Mouse (Mus musculus): ENCODE measurements around the gene Zfp784. TPM values are rescaled to one million over a fixed set of nuclear protein-coding genes. Genes with fewer than 3 reads are reported as not detected.

Gene Zfp784
- 1.9 TPM for polyA plus RNA-seq (2014; fragmentation: Illumina TruSeq; extraction: RNeasy Lipid Tissue Mini Kit (QIAGEN cat#74804); ENCODE audit: low read depth, low replicate concordance)

GRCm38 (mm10) chr7:5038109-5038732, at the start of gene Zfp784:
Gene Zfp784, minus strand, starts transcription at chr7:5038446.

GRCm38 (mm10) chr7:5080010-5080751, 41.9 kb upstream of the Zfp784 start, which contains the start of gene Epn1:
Gene Epn1, plus strand, starts transcription at chr7:5080235.

DNA sequence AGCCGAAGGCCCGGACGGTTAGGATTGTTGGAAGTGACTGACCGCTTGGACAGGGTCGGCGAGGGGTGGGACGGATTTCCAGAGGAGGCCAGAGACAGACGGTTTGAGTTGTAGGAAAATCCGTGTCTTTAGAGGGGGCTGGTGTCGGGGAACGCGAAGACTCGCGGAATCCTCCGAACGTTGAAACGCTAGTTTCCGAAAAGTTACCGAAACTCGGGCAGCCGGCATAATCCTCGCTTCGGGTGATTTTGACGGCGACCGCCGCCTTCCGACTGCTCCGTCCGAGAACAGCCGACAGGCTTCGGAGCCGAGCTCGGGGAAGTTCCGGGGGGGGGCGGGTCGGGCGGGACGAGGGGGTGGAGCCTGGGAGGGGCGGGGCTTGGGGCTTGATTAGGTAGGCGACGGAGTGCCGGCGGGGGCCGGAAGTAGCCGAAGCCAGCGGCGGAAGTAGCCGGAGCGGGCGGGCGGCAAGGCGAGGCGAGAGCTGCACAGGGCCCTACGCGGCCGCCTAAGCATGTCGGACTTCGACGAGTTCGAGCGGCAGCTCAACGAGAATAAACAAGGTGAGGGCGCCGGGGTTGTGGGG, 23.6 kb upstream of the Zfp784 start, which contains the start of gene U2af2:
TSS of gene U2af2 (plus strand) at position 370 of the 586 bp plus-strand sequence.

GRCm38 (mm10) chr7:5051193-5052192, 13.2 kb upstream of the Zfp784 start, which contains the start of gene Zfp580:
Gene Zfp580, plus strand, starts transcription at chr7:5051538.

DNA sequence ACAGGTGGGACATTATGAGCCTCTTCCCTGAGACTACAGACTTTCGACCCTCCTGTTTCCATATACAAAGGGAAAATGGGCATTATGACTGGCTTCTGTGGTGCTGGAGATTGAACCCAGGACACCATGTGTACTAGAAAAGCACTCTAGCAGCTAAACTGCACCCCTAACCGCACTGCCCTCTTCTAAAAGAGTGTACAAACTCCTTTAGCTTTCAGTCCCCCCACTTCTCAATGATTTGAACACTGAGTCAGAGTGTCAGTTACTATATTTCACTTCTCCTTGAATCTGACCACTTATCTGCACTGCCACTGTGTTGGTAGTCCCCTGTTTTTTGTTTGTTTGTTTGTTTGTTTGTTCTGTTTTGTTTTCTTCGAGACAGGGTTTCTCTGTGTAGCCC, 4.4 kb downstream of the Zfp784 start, which contains the start of gene 4632433K11Rik:
TSS of gene 4632433K11Rik (plus strand) at position 301 of the 400 bp plus-strand sequence.

GRCm38 (mm10) chr7:5020000-5020681, 18.1 kb downstream of the Zfp784 start, which contains the start of the genes Zfp865 and Ccdc106:
Gene Zfp865, plus strand, starts transcription at chr7:5020376.
Gene Ccdc106, plus strand, starts transcription at chr7:5020553.

DNA sequence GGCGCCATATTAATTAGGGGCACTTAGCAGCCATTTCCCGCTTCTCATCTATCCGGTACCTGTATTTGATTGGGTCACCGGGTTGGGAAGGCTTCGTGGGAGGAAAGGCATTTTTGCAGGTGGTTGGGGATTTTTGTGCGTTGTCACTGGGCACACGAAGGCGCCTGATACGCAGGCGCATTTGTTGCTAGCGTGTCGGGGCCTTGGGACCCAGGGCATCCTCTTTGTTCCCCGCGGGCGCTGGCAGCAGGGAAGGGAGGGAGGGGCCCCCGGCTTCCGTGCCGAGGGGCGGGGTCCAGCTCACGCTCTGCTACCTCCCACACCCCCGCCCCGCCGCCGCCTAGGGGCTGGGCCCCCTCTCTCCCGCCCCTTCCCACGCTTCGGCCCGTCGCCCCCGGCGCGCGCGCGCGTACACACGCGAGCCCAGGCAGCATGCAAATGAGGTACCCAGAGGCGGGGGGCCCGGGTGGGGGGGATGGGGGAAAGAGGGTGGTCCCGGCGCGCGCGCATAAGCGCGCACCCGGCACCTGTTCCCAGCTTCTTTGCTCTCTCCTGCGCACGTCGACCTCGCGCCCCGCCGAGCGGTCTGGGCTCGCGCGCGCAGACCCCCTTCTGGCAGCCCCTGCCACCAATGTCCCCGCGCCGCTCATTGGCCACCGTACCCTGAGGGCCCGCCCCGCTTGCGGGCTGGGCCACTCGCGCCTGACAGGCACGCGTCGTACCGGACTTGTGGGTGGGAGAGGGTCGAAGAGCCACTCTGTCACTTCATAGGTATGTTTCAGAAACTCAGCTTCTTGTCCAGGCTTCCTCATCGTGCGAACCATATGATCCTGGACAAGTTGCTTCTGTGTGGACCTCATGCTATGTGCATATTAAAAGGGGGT, 22.9 kb downstream of the Zfp784 start, which contains the start of gene Gm44973:
TSS of gene Gm44973 (plus strand) at position 379 of the 884 bp plus-strand sequence.

DNA sequence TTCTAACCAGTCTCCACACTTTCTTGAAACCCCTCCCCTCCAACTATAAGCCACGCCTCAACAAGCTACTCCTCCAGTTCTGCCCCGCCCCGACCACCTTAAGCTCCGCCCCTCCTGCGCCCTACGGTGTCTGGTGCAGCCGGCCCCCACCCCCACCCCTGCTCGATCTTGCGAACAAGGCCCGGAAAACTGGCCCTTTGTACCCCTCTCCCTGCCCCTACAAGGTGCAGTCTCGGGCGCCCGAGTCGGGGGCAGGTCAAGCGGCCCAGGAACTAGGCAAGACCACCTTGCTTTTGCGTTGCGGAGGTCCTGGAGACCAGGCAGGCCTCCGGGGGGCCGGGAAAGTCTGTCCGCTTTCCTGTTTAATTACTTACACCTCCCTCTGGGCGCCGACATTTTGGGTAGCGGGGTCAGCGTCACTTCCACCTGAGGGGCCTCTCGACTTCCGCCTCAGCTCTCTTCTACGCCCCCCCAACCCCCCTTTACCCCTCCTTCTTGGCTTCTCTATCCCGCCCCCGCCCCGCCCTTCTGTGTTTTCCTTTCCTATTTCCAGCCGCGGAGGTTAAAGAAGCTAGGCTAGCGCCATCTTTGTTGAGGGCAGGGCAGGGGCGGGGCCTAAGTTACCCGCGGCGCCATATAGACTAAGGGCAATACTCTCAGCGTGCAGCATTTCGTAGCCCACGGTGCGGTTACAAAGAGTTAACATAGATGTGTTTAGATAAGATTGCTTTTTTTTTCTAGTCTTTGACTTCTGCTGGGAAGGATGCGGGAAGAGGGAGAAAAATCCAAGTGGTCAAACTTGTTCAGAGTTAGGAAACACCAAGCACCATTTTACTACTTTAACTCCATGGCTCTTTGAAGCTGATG, 23.8 kb downstream of the Zfp784 start, which contains the start of the genes Zfp524 and Fiz1:
TSS of gene Zfp524 (plus strand) at position 165 of the 867 bp plus-strand sequence.
TSS of gene Fiz1 (minus strand) at position 447 of the 867 bp plus-strand sequence.

DNA sequence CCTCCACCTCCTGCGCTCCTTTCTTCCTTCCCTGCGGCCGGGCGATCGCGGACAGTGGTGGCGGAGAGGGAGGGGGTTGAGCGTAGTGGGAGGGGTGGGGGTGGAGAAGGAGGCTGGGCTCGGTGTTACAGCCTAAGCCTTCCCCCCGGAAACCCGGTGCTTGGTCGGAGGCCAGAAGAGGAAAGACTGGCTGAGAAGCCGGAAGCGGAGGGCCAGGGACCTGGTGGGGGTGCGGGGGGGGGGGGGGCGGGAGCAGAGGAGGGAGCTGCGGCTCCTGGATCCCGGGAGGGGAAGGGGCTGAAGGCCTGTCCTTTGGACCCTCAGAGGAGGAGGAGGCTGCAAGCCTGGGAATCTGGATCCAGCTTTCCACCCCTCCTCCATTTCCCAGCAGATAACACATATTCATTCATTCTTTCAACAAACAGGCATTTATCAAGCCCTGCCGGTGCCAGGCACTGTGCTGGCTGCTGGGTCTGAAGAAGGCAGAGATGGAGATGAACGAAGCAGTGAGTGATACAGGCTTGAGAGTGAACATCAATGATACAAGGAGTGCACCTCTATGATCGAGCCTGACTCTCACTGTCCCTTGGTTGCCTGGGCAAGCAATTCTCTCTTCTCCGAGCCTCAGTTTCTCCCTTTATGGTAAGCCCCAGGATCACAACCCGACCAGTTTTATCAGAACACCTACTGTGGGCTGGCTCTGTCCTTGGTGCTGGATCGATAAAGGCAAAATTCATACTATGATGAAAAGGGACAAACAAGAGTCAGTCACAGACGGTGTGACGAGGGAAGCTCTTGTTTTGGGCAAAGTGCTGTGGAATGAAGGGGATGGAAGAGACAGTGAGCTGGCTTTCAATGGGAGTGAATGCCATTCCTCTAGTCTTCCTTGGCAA, 42.0 kb downstream of the Zfp784 start, which contains the start of gene Zfp579:
TSS of gene Zfp579 (minus strand) at position 156 of the 893 bp plus-strand sequence.

Other genes starting within 250 kb of the Zfp784 start
- 1.1 TPM for gene Tmem238, start 248.8 kb downstream of the Zfp784 start, polyA plus RNA-seq (2014; fragmentation: Illumina TruSeq; extraction: RNeasy Lipid Tissue Mini Kit (QIAGEN cat#74804); ENCODE audit: low read depth, low replicate concordance)
- gene Rpl28, start 245.6 kb downstream of the Zfp784 start, polyA plus RNA-seq (2014; fragmentation: Illumina TruSeq; extraction: RNeasy Lipid Tissue Mini Kit (QIAGEN cat#74804); ENCODE audit: low read depth, low replicate concordance), result 18.8 TPM
- gene Ube2s, start 225.9 kb downstream of the Zfp784 start, polyA plus RNA-seq (2014; fragmentation: Illumina TruSeq; extraction: RNeasy Lipid Tissue Mini Kit (QIAGEN cat#74804); ENCODE audit: low read depth, low replicate concordance), result 4.7 TPM
- not detected for gene Shisa7, start 193.8 kb downstream of the Zfp784 start, polyA plus RNA-seq (2014; fragmentation: Illumina TruSeq; extraction: RNeasy Lipid Tissue Mini Kit (QIAGEN cat#74804); ENCODE audit: low read depth, low replicate concordance)
- 5.4 TPM for gene Isoc2b, start 168.2 kb downstream of the Zfp784 start, polyA plus RNA-seq (2014; fragmentation: Illumina TruSeq; extraction: RNeasy Lipid Tissue Mini Kit (QIAGEN cat#74804); ENCODE audit: low read depth, low replicate concordance)
- gene Isoc2a, start 161.3 kb downstream of the Zfp784 start, polyA plus RNA-seq (2014; fragmentation: Illumina TruSeq; extraction: RNeasy Lipid Tissue Mini Kit (QIAGEN cat#74804); ENCODE audit: low read depth, low replicate concordance), result 4.8 TPM
- gene Gm36210, start 131.9 kb downstream of the Zfp784 start, polyA plus RNA-seq (2014; fragmentation: Illumina TruSeq; extraction: RNeasy Lipid Tissue Mini Kit (QIAGEN cat#74804); ENCODE audit: low read depth, low replicate concordance), result not detected
- gene Zfp628, start 123.2 kb downstream of the Zfp784 start, polyA plus RNA-seq (2014; fragmentation: Illumina TruSeq; extraction: RNeasy Lipid Tissue Mini Kit (QIAGEN cat#74804); ENCODE audit: low read depth, low replicate concordance), result not detected
- not detected for gene Nat14, start 116.4 kb downstream of the Zfp784 start, polyA plus RNA-seq (2014; fragmentation: Illumina TruSeq; extraction: RNeasy Lipid Tissue Mini Kit (QIAGEN cat#74804); ENCODE audit: low read depth, low replicate concordance)
- not detected for gene Ssc5d, start 112.7 kb downstream of the Zfp784 start, polyA plus RNA-seq (2014; fragmentation: Illumina TruSeq; extraction: RNeasy Lipid Tissue Mini Kit (QIAGEN cat#74804); ENCODE audit: low read depth, low replicate concordance)
- not detected for gene Sbk2, start 74.0 kb downstream of the Zfp784 start, polyA plus RNA-seq (2014; fragmentation: Illumina TruSeq; extraction: RNeasy Lipid Tissue Mini Kit (QIAGEN cat#74804); ENCODE audit: low read depth, low replicate concordance)
- not detected for gene Sbk3, start 67.3 kb downstream of the Zfp784 start, polyA plus RNA-seq (2014; fragmentation: Illumina TruSeq; extraction: RNeasy Lipid Tissue Mini Kit (QIAGEN cat#74804); ENCODE audit: low read depth, low replicate concordance)
- gene Zfp579, start 42.3 kb downstream of the Zfp784 start, polyA plus RNA-seq (2014; fragmentation: Illumina TruSeq; extraction: RNeasy Lipid Tissue Mini Kit (QIAGEN cat#74804); ENCODE audit: low read depth, low replicate concordance), result 6.3 TPM
- 0.58 TPM for gene Zfp524, start 24.0 kb downstream of the Zfp784 start, polyA plus RNA-seq (2014; fragmentation: Illumina TruSeq; extraction: RNeasy Lipid Tissue Mini Kit (QIAGEN cat#74804); ENCODE audit: low read depth, low replicate concordance)
- 7.7 TPM for gene Fiz1, start 23.7 kb downstream of the Zfp784 start, polyA plus RNA-seq (2014; fragmentation: Illumina TruSeq; extraction: RNeasy Lipid Tissue Mini Kit (QIAGEN cat#74804); ENCODE audit: low read depth, low replicate concordance)
- not detected for gene Gm44973, start 22.9 kb downstream of the Zfp784 start, polyA plus RNA-seq (2014; fragmentation: Illumina TruSeq; extraction: RNeasy Lipid Tissue Mini Kit (QIAGEN cat#74804); ENCODE audit: low read depth, low replicate concordance)
- 2.7 TPM for gene Zfp865, start 18.1 kb downstream of the Zfp784 start, polyA plus RNA-seq (2014; fragmentation: Illumina TruSeq; extraction: RNeasy Lipid Tissue Mini Kit (QIAGEN cat#74804); ENCODE audit: low read depth, low replicate concordance)
- not detected for gene Ccdc106, start 17.9 kb downstream of the Zfp784 start, polyA plus RNA-seq (2014; fragmentation: Illumina TruSeq; extraction: RNeasy Lipid Tissue Mini Kit (QIAGEN cat#74804); ENCODE audit: low read depth, low replicate concordance)
- gene 4632433K11Rik, start 4.3 kb downstream of the Zfp784 start, polyA plus RNA-seq (2014; fragmentation: Illumina TruSeq; extraction: RNeasy Lipid Tissue Mini Kit (QIAGEN cat#74804); ENCODE audit: low read depth, low replicate concordance), result 0.85 TPM
- not detected for gene Zfp580, start 13.1 kb upstream of the Zfp784 start, polyA plus RNA-seq (2014; fragmentation: Illumina TruSeq; extraction: RNeasy Lipid Tissue Mini Kit (QIAGEN cat#74804); ENCODE audit: low read depth, low replicate concordance)
- 9.5 TPM for gene U2af2, start 23.7 kb upstream of the Zfp784 start, polyA plus RNA-seq (2014; fragmentation: Illumina TruSeq; extraction: RNeasy Lipid Tissue Mini Kit (QIAGEN cat#74804); ENCODE audit: low read depth, low replicate concordance)
- 4.5 TPM for gene Epn1, start 41.8 kb upstream of the Zfp784 start, polyA plus RNA-seq (2014; fragmentation: Illumina TruSeq; extraction: RNeasy Lipid Tissue Mini Kit (QIAGEN cat#74804); ENCODE audit: low read depth, low replicate concordance)
- gene Rfpl4, start 78.5 kb upstream of the Zfp784 start, polyA plus RNA-seq (2014; fragmentation: Illumina TruSeq; extraction: RNeasy Lipid Tissue Mini Kit (QIAGEN cat#74804); ENCODE audit: low read depth, low replicate concordance), result not detected
- 1.2 TPM for gene Rasl2-9, start 87.5 kb upstream of the Zfp784 start, polyA plus RNA-seq (2014; fragmentation: Illumina TruSeq; extraction: RNeasy Lipid Tissue Mini Kit (QIAGEN cat#74804); ENCODE audit: low read depth, low replicate concordance)
- gene Vmn1r55, start 111.2 kb upstream of the Zfp784 start, polyA plus RNA-seq (2014; fragmentation: Illumina TruSeq; extraction: RNeasy Lipid Tissue Mini Kit (QIAGEN cat#74804); ENCODE audit: low read depth, low replicate concordance), result not detected
- gene Vmn1r56, start 158.3 kb upstream of the Zfp784 start, polyA plus RNA-seq (2014; fragmentation: Illumina TruSeq; extraction: RNeasy Lipid Tissue Mini Kit (QIAGEN cat#74804); ENCODE audit: low read depth, low replicate concordance), result not detected
- gene Vmn1r57, start 180.0 kb upstream of the Zfp784 start, polyA plus RNA-seq (2014; fragmentation: Illumina TruSeq; extraction: RNeasy Lipid Tissue Mini Kit (QIAGEN cat#74804); ENCODE audit: low read depth, low replicate concordance), result not detected

Measured in liver, adult 10 weeks (tissue).